Mouse (Mus musculus): ENCODE measurements at regions not wholly inside any gene's neighbourhood (a gene's known extent, or its start where the extent isn't known, plus 50 kb on each side); places are given as distances from the start of the nearest gene placed in this dataset.

DNA sequence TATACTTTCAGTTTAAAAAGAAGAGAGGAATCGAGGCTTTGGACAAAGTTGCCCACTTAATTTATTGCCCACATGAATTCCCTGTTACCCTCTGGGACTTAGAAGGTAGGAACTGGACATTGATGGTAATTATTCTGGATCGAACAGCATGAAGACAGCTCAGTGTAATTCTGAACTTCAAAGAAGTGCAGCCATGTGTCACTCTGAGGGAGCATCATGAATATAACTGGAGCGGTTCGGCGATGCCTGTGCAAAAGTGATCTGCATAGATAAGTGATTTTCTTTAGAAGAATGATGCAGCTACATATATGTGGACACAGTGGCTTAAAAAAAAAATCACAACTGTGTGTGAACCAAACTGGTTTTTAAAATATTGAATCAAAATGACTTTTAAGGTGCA lies 449.5 kb downstream of the Rapgef2 start:
- Histone ChIP-seq H3K9ac (ENCODE audit: insufficient read depth, low read depth, low read length, poor library complexity, severe bottlenecking) (no peak overlapping the region), H3K4me3 (ENCODE audit: insufficient read depth in 1 of 2, low read depth in 1 of 2, low read length in 2 of 2, poor library complexity in 1 of 2, severe bottlenecking in 1 of 2) (no peak overlapping the region), H3K36me3 (ENCODE audit: control insufficient read depth, insufficient read depth, low read length, poor library complexity, severe bottlenecking) (no peaks in the 10 kb centered on the region), H3K9me3 (ENCODE audit: control insufficient read depth, insufficient read depth, low read depth, low read length) (no peaks in the 10 kb centered on the region), H3K4me1 (ENCODE audit: control insufficient read depth in 2 of 2, insufficient read depth in 2 of 2, low read length in 2 of 2, poor library complexity in 1 of 2) (no peaks in the 10 kb centered on the region), H3K27ac (ENCODE audit: insufficient read depth, low read depth, low read length, poor library complexity, severe bottlenecking) (no peak overlapping the region)
- TF ChIP-seq HCFC1 (IDR thresholded peaks at IDR 0.05; ENCODE audit: borderline replicate concordance, insufficient read depth, low read length) (no peak), MAFK (IDR thresholded peaks at IDR 0.05; ENCODE audit: insufficient read depth, low read depth, low read length) (no peak), ZNF384 (IDR thresholded peaks at IDR 0.05; ENCODE audit: low read depth, low read length) (no peak), ZC3H11A (IDR thresholded peaks at IDR 0.05; ENCODE audit: borderline replicate concordance, low read depth, low read length) (no peak), CHD2 (IDR thresholded peaks at IDR 0.05; ENCODE audit: low read depth, low read length) (no peak)
- in situ Hi-C loops (cut with MboI; ENCODE audit: low sequenced_read_pairs in 2 of 2, unreplicated experiment in 2 of 2), result no loop called here
- DNase-seq (ENCODE audit: low read depth, low spot score), result no peak

DNA sequence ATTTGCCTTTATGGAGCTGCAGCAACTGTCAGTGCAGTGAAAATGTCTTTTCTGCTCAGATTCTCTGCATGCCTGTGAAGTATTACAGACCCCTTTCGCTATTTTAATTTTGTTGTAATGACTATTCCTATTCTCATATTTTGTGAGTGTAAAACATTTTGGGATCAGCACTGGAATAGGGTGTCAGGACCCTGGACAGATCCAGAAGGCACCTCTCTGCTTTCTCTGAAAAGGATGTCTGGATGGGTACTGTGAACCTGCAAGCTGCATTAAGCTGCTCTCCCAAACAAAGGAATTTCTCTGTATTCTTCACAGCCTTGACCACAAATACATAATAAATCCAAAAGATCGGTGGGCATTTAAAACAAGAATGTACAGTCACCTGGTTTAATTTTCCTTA lies 460.8 kb downstream of the Rapgef2 start:
- H3K9ac ChIP-seq (ENCODE audit: insufficient read depth, low read depth, low read length, poor library complexity, severe bottlenecking), result no peak overlapping the region
- no peak overlapping the region for H3K27ac ChIP-seq (ENCODE audit: insufficient read depth, low read depth, low read length, poor library complexity, severe bottlenecking)
- H3K4me1 ChIP-seq (ENCODE audit: control insufficient read depth in 2 of 2, insufficient read depth in 2 of 2, low read length in 2 of 2, poor library complexity in 1 of 2), result no peaks in the 10 kb centered on the region
- no peaks in the 10 kb centered on the region for H3K9me3 ChIP-seq (ENCODE audit: control insufficient read depth, insufficient read depth, low read depth, low read length)
- no peaks in the 10 kb centered on the region for H3K36me3 ChIP-seq (ENCODE audit: control insufficient read depth, insufficient read depth, low read length, poor library complexity, severe bottlenecking)
- H3K4me3 ChIP-seq (ENCODE audit: insufficient read depth in 1 of 2, low read depth in 1 of 2, low read length in 2 of 2, poor library complexity in 1 of 2, severe bottlenecking in 1 of 2), result no peak overlapping the region
- DNase-seq (ENCODE audit: low read depth, low spot score), result peak; percentile 25
- TF ChIP-seq ZNF384 (IDR thresholded peaks at IDR 0.05; ENCODE audit: low read depth, low read length) (no peak), ZC3H11A (IDR thresholded peaks at IDR 0.05; ENCODE audit: borderline replicate concordance, low read depth, low read length) (no peak), CHD2 (IDR thresholded peaks at IDR 0.05; ENCODE audit: low read depth, low read length) (no peak), HCFC1 (IDR thresholded peaks at IDR 0.05; ENCODE audit: borderline replicate concordance, insufficient read depth, low read length) (no peak), MAFK (IDR thresholded peaks at IDR 0.05; ENCODE audit: insufficient read depth, low read depth, low read length) (no peak)
- in situ Hi-C loops (cut with MboI; ENCODE audit: low sequenced_read_pairs in 2 of 2, unreplicated experiment in 2 of 2), result no loop called here

DNA sequence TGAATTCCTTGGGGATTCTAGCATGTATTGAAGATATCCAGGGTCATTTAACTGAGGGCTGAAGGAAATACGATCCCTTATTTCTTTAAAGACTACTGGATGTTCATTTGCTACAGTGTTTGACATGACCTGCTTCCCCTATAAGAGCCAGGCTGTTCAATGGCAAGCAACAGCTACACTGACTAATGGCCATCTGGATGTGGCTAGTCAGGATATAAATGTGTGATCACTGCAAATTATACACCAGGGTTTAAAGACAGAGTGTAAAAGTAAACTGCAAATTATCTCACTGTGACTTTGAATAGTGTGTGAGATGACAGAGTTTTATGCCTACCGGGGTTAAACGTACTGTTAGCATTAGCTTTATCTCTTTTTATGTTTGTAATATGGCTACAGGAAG lies 473.9 kb downstream of the Rapgef2 start:
- no peak overlapping the region for H3K27ac ChIP-seq (ENCODE audit: insufficient read depth, low read depth, low read length, poor library complexity, severe bottlenecking)
- in situ Hi-C loops (cut with MboI; ENCODE audit: low sequenced_read_pairs in 2 of 2, unreplicated experiment in 2 of 2), result no loop called here
- no peak overlapping the region for H3K4me3 ChIP-seq (ENCODE audit: insufficient read depth in 1 of 2, low read depth in 1 of 2, low read length in 2 of 2, poor library complexity in 1 of 2, severe bottlenecking in 1 of 2)
- TF ChIP-seq ZC3H11A (IDR thresholded peaks at IDR 0.05; ENCODE audit: borderline replicate concordance, low read depth, low read length), result no peak
- TF ChIP-seq HCFC1 (IDR thresholded peaks at IDR 0.05; ENCODE audit: borderline replicate concordance, insufficient read depth, low read length), result no peak
- TF ChIP-seq ZNF384 (IDR thresholded peaks at IDR 0.05; ENCODE audit: low read depth, low read length), result no peak
- no peak for TF ChIP-seq CHD2 (IDR thresholded peaks at IDR 0.05; ENCODE audit: low read depth, low read length)
- TF ChIP-seq MAFK (IDR thresholded peaks at IDR 0.05; ENCODE audit: insufficient read depth, low read depth, low read length), result no peak
- no peaks in the 10 kb centered on the region for H3K36me3 ChIP-seq (ENCODE audit: control insufficient read depth, insufficient read depth, low read length, poor library complexity, severe bottlenecking)
- no peaks in the 10 kb centered on the region for H3K9me3 ChIP-seq (ENCODE audit: control insufficient read depth, insufficient read depth, low read depth, low read length)
- H3K9ac ChIP-seq (ENCODE audit: insufficient read depth, low read depth, low read length, poor library complexity, severe bottlenecking), result no peak overlapping the region
- DNase-seq (ENCODE audit: low read depth, low spot score), result no peak
- no peaks in the 10 kb centered on the region for H3K4me1 ChIP-seq (ENCODE audit: control insufficient read depth in 2 of 2, insufficient read depth in 2 of 2, low read length in 2 of 2, poor library complexity in 1 of 2)

DNA sequence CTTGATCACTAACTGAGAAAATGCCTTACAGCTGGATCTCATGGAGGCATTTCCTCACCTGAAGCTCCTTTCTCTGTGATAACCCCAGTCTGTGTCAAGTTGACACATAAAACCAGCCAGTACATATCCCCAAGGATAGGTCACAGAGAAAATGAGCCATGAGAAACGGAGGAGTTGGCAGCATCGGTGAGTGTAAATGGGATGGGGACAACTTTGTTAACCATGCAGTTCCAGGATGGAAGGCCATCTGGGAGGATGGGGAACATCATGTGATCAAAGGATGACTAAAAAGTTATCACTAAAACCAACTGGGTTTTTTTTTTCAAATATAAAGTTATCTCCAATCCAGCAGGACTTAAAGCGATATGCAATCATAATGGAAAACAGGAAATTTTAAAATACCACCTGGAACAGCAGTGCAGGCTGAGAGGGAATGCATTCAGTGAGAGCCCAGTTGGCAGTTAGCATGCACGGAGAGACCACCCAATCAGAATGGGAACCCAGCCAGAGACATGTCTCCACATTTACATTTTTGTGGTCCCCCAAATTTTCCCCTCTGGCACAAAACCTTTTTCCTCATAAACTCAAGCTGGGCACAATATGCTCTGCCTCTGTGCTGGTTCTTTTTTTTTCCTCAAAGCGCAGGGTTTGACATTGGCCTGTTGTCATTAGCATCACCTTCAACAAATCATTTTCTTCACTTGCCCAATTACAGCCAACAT lies 475.7 kb downstream of the Rapgef2 start:
- Histone ChIP-seq H3K9ac (ENCODE audit: insufficient read depth, low read depth, low read length, poor library complexity, severe bottlenecking) (no peak overlapping the region), H3K9me3 (ENCODE audit: control insufficient read depth, insufficient read depth, low read depth, low read length) (no peaks in the 10 kb centered on the region), H3K4me1 (ENCODE audit: control insufficient read depth in 2 of 2, insufficient read depth in 2 of 2, low read length in 2 of 2, poor library complexity in 1 of 2) (no peaks in the 10 kb centered on the region), H3K36me3 (ENCODE audit: control insufficient read depth, insufficient read depth, low read length, poor library complexity, severe bottlenecking) (no peaks in the 10 kb centered on the region), H3K27ac (ENCODE audit: insufficient read depth, low read depth, low read length, poor library complexity, severe bottlenecking) (no peak overlapping the region), H3K4me3 (ENCODE audit: insufficient read depth in 1 of 2, low read depth in 1 of 2, low read length in 2 of 2, poor library complexity in 1 of 2, severe bottlenecking in 1 of 2) (no peak overlapping the region)
- in situ Hi-C loops (cut with MboI; ENCODE audit: low sequenced_read_pairs in 2 of 2, unreplicated experiment in 2 of 2), result no loop called here
- no peak for DNase-seq (ENCODE audit: low read depth, low spot score)
- no peak for TF ChIP-seq ZNF384 (IDR thresholded peaks at IDR 0.05; ENCODE audit: low read depth, low read length)
- TF ChIP-seq ZC3H11A (IDR thresholded peaks at IDR 0.05; ENCODE audit: borderline replicate concordance, low read depth, low read length), result no peak
- no peak for TF ChIP-seq CHD2 (IDR thresholded peaks at IDR 0.05; ENCODE audit: low read depth, low read length)
- TF ChIP-seq MAFK (IDR thresholded peaks at IDR 0.05; ENCODE audit: insufficient read depth, low read depth, low read length), result no peak
- no peak for TF ChIP-seq HCFC1 (IDR thresholded peaks at IDR 0.05; ENCODE audit: borderline replicate concordance, insufficient read depth, low read length)

Measured in ES-E14 (cell line).